Mouse (Mus musculus) mature B cell (primary cell): ENCODE results near the gene Klhl6.
"Not testable (repeated sequence)": the region's sequence is repeated elsewhere in the genome, so short reads cannot be mapped to it uniquely, and the experiment has no call there.

Experiments
- in situ Hi-C: fragments of 300-500 bp; cut with MboI; formaldehyde crosslinking; loops from 2 replicates; pipeline ENCODE4 v1.14.3; 2019

The Klhl6 gene

DNA sequence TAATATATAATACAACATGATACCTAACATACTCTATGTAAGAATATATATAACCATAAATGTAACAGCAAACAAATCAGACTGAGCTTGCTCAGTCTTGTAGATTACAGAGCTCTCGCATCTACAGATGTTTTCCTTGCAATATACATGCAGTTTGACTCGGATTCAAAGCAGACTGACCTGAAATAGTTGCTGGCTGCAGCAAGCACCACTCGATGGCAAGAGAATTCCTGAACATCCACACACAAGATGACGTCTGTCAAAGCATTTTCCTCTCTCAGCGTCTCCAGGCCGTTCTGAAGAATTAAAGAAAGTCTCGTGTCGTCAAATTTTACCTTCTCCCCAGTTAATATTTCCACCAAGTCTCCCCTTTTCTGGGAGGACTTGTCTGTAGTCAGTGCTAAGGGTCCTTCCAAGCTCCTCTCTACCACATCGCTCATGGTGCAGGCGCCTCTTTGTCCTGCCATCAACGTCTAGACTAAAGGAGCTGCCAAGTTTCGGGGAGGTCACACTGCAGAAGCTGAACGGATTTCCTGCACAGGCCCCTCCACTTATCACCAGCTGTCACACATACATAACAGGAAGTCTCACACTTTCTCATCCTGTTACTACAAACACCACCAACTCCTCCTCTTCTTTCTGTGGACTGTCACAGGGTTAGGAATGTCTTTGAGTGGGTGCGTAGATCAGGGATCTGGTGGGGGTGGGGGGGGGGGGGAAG lies at the start of gene Klhl6:
TSS of gene Klhl6 (minus strand) at position 501 of the 721 bp plus-strand sequence.
- in situ Hi-C loops: no loop called here

DNA sequence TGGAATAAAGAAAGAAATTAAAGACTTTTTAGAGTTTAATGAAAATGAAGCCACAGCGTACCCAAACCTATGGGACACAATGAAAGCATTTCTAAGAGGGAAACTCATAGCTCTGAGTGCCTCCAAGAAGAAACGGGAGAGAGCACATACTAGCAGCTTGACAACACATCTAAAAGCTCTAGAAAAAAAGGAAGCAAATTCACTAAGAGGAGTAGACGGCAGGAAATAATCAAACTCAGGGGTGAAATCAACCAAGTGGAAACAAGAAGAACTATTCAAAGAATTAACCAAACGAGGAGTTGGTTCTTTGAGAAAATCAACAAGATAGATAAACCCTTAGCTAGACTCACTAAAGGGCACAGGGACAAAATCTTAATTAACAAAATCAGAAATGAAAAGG lies 44.4 kb upstream of the Klhl6 start:
- in situ Hi-C loops: not testable (repeated sequence)

DNA sequence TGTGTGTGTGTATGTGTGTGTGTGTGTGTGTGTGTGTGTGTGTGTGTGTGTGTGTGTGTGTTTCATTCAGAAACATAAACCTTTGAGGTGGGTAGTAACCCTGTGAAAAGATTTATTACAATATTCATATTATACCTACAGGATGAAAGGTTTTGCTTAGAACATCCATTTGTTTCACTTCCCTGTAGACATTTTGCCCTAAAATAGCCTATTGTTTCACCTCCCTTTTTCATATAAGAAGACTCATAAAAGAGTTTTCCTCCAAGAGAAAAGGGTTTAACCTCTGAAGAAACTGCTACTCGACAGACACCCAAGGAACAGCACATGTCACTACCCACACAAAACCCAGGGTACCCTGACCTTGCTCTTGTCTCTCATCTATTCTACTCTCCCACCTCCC lies 40.0 kb upstream of the Klhl6 start:
- in situ Hi-C loops: no loop called here

DNA sequence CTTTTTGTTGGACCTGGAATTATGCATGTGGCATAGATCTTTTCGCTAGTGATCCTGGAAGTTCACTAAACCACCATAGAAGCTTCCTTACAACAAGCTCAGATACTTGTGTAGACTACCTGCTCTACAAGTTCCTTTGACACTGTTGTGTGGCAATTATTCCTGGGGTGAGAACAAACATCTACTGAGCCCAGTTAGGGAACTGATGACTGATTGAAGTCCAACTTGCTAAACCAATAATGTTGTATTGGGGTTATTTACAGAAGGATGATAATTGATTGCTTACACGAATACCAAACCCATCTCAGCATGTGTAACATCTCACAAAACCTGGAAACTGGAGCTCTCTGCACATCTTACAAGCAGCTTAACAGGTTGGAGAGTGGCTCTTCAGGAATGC lies 39.0 kb upstream of the Klhl6 start:
- in situ Hi-C loops: no loop called here

DNA sequence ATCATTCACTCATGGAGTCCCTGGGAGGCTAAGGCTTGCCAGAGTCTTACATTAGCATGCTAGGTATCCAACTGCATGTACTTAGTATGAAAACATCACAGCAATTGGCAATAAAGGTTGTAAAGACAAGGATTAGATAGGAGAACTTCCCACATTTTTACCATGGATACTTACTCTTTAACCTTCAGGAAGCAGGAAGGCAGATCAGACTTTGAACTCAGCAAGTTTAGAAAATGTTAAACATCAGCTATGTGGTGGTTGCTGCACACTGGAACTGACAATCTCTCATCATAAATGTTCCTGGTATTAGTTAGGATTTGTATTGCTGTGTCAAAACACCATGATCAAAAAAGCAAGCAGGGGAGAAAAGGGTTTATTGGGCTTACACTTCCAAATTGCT lies 29.8 kb upstream of the Klhl6 start:
- in situ Hi-C loops: no loop called here

DNA sequence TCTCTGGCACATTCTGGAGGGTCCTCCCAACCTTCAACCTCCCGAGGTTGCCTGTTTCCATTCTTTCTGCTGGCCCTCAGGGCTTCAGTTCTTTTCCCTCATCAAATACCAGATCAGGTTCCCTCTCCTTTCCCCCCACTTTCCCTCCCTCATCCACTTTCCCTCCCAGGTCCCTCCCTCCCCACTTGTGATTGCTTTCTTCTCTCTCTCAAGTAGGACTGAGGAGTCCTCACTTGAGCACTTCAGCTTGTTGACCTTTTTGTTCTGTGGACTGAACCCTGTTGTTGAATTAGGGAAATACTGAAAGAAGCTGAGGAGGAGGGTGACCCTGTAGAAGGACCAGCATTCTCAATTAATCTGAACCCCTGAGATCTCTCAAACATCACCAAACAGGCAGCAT lies 23.2 kb upstream of the Klhl6 start:
- in situ Hi-C loops: no loop called here

DNA sequence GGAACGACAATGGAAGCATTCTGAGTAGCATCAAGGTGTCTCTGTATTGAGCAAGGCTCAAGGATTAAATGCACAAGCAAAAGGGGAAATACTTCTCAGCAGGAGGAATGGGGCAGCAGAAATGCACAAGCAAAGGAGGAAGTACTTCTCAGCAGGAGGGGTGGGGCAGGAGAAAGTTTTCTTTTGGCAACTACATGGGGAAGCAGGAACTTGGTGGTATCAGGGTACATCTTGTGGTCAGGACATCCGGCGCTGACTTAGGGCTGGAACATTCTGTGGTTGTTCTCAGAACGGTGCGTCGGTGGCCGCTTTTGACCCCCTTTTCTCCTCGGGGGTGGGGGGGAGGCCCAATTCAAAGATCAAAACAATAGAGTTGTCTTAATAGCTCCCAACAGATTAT lies 17.4 kb upstream of the Klhl6 start:
- in situ Hi-C loops: not testable (repeated sequence)

DNA sequence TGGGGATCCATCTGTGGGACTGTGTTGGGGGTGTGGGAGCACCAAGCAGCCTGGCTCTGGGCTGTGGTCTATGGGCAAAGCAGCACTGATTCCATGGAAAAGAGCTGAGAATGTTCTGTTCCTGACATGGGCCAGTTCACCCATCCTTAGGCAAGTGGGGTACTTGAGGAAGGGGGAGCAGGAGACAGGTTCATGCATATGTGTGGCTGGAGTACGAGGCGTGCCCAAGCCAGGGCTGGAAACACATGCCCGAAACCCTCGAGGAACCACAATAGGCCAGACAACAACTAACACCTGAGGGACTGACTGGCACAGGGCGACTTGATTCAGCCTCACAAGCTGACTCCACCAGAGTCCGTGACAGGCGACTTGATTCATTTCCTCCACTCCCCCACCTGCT lies 14.8 kb upstream of the Klhl6 start:
- in situ Hi-C loops: no loop called here

DNA sequence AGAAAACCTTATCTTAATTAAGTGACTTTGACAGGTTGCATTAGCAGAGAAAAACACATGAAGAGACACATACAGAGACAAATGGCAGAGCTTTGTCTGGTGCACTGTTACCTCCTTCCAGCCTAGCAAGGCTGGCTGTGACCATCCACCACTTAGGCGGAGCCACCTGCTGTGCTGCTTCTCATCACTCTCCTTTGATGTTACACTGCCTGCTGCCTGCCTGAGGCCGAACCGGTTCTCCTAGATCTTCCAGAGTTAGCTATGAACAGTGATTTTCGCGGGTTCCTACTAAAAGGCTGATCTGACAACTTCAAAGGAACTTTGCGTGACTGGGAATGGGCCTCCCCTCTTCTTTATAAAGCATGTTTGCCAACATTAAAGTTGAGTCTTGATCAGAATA lies 14.1 kb upstream of the Klhl6 start:
- in situ Hi-C loops: not testable (repeated sequence)

DNA sequence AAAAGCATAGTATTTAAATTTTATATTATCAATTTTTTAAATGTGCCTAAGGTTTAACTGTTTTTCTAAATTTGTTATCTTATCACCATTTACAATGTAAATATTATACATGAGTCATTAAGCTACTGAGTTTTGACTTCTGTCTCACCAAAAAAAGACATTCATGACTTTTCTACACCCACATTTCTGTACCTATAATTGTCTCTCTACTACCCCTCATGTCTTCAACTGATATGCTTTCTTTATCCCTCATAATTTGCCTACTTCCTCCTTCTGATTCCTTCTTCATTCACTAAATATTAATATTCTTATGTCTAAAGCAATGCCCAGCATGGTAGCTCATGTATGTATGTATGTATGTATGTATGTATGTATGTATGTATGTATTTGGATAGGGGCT lies 13.0 kb upstream of the Klhl6 start:
- in situ Hi-C loops: no loop called here

DNA sequence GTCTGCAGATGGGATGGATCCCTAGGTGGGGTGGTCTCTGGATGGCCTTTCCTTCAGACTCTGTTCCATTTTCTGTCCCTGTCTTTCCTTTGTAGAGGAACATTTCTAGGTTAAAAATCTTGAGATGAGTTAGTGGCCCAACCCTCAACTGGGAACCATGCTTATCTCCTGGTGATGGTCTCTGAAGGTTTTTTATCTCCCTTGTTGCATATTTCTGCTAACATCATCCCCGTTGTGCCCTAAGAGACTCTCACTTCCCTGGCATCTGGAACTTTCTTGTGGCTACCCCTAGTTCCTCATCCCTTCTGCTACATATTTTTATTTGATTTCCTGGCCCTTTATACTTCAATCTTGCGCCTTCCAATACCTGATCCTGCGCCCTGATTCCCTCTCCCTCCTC lies 10.4 kb upstream of the Klhl6 start:
- in situ Hi-C loops: no loop called here

DNA sequence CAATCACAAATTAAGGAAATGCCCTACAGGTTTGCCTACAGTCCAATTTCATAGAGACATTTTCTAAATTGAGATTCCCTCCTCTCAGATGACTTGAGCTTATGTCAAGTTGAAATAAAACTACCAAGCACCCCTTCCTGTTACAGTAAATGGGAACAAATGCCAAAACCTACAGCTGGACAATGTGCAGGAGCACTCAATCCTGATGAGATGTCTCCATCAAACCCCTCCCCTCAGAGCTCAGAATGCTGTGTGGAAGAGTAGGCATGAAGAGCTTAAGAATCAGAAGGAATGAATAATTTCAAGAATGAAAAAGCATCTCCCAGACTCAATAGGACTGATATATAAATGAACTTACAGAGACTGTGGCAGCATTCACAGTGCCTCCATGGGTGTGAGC lies 7.7 kb upstream of the Klhl6 start:
- in situ Hi-C loops: no loop called here

DNA sequence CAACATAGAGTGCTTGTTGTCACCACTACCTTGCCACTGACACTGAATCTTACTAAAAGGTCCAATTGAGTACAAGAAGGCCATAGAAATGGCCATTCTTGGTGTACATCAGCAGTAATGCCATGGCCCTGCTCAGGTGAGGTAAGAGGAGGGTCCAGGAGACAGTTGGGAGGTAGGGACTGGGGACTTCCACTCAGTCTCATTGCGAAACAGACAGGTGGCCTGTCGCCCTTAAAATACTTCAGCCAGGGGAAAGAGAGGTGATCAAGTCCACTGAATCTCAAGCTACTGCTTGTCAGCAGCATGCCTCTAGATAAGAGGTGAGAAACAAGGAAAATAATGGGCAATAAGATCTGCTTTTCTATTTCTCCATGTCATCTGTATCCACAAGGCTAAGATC lies 4.8 kb upstream of the Klhl6 start:
- in situ Hi-C loops: no loop called here

DNA sequence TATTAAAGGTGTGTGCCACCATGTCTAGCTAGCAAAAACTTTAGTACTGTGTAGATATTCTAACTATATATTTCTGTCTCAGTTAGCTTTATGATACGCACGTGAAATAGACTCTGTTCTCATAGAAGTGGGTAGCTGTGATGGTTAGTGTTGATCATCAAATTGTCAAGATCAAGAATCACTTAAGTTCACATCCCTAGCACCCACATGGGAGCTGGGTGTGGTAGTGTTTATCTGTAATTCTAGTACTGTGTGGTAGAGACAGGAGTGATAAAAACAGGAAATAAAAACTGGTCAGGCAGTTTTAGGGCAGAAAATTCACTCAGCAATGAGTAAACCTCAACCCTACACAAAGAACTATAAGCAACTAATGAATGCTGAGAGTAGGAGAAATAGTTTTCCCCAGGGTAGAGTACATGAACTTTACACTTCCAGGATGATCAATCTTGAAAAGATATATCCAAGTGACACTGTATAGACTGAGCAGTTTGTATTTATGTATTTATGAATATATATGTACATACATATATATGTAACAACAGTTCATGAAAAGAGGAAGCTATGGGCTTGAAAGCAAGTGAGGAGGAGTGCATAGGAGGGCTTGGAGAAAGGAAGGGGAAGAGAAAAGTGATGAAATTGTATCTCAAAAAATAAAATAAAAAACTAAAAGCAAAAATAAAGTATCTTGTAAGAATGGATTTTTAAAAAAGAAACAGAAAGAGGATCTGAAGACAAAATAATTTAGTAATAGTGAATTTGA lies 2.2 kb upstream of the Klhl6 start:
- in situ Hi-C loops: no loop called here

DNA sequence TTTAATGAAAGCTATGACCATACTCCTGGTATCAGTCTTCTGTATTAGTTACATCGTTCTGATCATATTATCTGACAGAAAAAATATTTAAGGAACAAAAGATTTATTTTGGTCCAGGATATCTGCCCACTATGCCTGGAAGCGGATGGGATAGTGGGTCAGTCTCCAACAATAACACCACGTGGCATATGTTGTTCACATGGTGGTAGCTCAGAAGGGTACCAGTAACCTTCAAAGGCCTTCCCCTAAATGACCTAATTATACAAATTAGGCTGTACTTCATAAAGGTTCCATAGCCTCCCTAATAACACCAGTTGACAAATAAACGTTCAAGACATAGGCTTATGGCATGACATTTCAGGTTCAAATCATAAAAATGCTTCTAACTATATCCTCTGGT lies 722 bp upstream of the Klhl6 start:
- in situ Hi-C loops: no loop called here

DNA sequence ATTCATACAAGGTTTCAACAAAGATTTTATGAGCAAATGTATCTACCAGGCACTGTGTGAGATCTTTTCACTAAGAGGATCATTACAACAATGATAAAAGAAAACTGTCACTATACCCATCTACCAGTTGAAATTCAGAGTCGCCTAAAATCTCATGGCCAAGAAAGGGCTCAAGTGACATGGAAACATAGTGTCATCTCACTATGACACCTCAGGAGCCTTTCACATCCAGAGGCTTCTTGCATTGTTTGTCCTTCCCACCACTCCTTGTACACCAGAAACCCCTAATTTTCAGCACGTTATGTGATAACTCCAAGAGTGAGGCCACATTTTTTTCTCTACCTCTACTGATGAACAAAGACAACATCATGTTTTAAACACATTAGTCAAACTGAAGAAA lies 1.2 kb downstream of the Klhl6 start:
- in situ Hi-C loops: no loop called here

DNA sequence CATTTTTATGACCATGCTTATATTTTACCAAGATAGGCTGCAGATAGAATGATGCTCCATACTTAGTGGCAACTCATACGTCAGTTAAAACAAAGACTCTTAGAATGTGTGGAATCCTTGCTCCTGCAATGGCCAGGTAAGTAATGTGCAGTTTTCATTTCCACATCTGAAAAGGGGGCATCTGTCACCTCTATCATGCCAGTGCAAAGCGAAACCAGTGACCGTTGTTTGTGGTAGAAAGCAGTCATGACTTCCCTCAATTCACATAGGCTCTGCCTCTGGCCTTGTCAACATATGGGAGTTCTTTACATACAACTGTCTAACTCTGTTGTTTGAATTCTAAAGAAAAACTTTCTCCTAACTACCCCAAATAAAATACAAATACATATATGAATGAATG lies 1.8 kb downstream of the Klhl6 start:
- in situ Hi-C loops: no loop called here

DNA sequence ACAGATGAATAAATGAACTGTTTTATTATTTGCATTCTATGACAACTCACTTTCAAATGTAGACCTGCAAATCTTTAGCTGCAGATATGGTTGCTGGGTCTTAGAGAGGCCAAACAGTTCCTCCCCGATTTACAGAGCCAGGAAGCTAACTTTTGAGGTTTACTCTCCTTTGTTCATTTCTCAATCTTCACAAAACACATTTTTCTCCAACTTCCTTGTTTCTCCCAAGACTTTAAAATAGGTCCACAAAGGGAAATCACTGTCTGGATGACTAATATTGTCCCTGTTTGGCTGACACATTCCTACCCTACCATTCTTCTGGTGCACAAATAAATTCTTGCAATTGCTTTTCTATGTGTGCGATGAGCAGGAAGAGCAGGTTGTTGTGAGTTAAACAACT lies 3.1 kb downstream of the Klhl6 start:
- in situ Hi-C loops: no loop called here

DNA sequence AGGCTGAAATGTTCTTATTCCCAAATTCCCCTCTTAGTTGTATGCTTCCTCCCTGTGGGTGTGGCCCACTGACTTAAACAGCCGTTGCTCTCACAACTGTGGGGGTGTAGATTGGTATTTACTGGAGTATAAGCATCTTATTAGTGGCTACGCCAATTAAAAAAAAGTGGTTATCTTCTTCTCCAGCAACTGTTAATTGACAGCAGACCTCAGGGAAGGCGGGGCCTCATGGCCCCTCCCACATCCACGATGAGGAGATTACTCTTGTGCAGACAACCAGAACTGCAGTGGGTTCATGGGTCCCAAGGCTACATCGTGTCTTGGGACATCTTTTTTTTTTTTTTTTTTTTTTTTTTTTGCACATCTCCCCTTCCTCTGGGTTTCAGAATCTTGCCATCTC lies 5.6 kb downstream of the Klhl6 start:
- in situ Hi-C loops: no loop called here

DNA sequence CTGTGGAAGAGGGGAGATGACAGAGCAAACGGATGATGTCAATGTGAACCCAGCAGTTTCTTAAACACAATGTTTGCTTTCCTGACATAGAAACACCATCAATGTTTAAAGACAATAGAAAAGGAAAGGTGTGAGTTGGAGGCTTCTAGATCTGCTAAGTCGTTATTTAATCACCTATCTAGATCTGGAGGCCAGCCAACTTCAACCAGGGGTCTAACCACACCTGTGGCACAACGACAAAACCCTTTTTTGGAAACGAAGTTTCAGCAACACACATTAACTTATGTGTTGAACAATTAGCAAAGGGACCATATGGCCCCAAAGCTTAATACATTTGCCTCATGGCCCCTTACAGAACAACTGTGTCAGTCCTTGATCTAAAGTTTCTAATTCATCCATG lies 6.0 kb downstream of the Klhl6 start:
- in situ Hi-C loops: no loop called here

DNA sequence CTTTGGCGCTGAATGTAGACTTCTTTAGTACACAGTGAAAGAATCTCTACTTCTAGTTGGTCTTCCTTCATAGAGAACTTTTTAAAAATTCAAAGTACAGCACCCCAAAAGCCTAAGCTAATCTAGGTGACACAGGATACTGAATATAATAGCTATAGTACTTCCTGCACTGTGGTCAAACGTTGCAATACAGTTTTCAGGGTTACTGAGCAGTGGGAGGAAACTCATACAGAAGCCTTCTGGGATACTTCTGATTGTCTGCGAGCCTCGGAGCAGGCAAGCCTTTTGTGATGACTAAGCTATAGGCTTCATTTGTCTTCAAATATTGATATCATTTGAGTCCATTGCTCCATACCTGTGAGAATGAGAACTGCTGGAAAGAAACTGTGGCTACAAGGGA lies 7.4 kb downstream of the Klhl6 start:
- in situ Hi-C loops: no loop called here

DNA sequence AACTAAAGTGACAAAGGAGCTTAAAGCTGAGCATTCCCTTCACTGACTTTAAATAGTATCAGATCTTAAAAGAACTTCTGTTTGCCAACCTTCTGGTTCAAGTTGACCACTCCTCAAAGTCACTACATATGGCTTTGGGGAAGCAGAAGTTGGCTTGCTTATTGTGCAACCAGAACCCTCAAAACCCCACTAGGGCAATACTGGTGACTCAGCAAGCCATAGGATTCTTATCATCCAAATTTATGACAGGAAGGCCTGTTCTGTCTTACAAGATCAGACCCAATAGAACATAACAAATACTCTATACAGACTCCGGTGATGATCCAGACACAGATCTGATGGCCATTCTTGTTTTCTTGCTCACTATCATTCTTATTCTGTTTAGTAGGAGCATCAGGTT lies 9.4 kb downstream of the Klhl6 start:
- in situ Hi-C loops: loop anchor here (5.0 kb wide), 1 partner anchor 124 kb away; the partner anchor contains the start of gene Klhl24

DNA sequence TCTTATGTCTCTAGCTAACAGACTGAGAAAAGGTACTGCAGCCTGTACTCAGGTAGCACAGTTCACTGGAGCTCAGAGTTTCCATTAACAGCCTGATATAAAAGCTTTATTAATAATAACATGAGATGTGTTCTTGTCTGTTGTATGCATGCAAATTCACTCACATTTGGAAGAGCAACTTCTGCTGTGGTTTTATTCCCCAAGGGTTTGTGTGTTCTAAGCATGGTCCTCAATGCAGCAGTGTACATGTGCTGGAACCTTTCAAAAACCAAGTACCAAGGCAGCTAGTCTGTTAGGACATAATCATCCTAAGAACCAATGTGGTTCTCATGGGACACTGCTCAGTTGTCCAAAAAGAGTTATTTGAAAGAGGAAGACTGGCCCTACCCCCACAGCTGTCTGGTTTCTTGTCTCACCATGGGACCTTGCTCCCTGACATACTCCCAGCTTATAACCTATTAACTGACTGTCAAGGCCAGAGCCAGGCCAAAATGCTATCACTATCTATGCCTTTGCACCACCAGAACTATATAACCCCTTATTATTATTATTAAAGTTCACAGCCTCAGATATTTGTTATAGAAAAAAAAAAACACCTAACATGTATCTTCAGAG lies 10.0 kb downstream of the Klhl6 start:
- in situ Hi-C loops: loop anchor here (5.0 kb wide), 1 partner anchor 124 kb away; the partner anchor contains the start of gene Klhl24
